Mouse (Mus musculus) G1E (cell line): Measurements from ENCODE around the gene Ss18l2. TPM values are rescaled to one million over a fixed set of nuclear protein-coding genes. Genes with fewer than 3 reads are reported as not detected.
A peak's percentile ranks its signal among the peaks of the same experiment; 100 is the strongest.

Experiments
- ATAC-seq: 2 replicates; pipeline ENCODE4 v1.8.0; 2016; ENCODE audit warnings: mild to moderate bottlenecking; ENCODE audit not compliant: insufficient number of reproducible peaks, poor library complexity, low FRiP score, severe bottlenecking; ENCODE audit errors: extremely low read depth
- DNase-seq: peaks from one replicate; pipeline ENCODE4 v3.0.0; 2012; ENCODE audit warnings: low spot score
- H3K27me3 ChIP-seq: 2 replicates; pipeline ENCODE4 v1.6.1; 2012; ENCODE audit warnings: mild to moderate bottlenecking, low read length, inconsistent platforms; ENCODE audit not compliant: insufficient read depth
- H3K36me3 ChIP-seq: replicated peaks from 2 replicates; pipeline ENCODE3; 2012; ENCODE audit warnings: mild to moderate bottlenecking, inconsistent platforms
- H3K4me1 ChIP-seq: 2 replicates; pipeline ENCODE4 v1.6.1; 2012; ENCODE audit warnings: low read depth, low read length, inconsistent platforms, mixed read lengths; ENCODE audit not compliant: insufficient read depth
- H3K4me3 ChIP-seq: 2 replicates; pipeline ENCODE4 v1.5.1; 2012; ENCODE audit warnings: low read depth, mild to moderate bottlenecking, inconsistent platforms, low read length, moderate library complexity, mixed read lengths
- H3K9me3 ChIP-seq: replicated peaks from 2 replicates; pipeline ENCODE4 v1.6.1; 2012; ENCODE audit warnings: inconsistent platforms
- CTCF ChIP-seq: IDR thresholded peaks from 2 replicates; pipeline ENCODE4 v1.5.1; 2012; ENCODE audit warnings: low read depth, low read length, inconsistent platforms, mixed read lengths
- GATA1 ChIP-seq: IDR thresholded peaks from 2 replicates; pipeline ENCODE4 v1.6.1; 2012; ENCODE audit warnings: borderline replicate concordance, low read length, inconsistent platforms, mixed read lengths
- GATA2 ChIP-seq: IDR thresholded peaks from 2 replicates; pipeline ENCODE4 v1.6.1; 2012; ENCODE audit warnings: low read depth, low read length, inconsistent platforms, borderline replicate concordance
- POLR2AphosphoS5 ChIP-seq: IDR thresholded peaks from 2 replicates; pipeline ENCODE4 v1.6.1; 2012; ENCODE audit warnings: low read depth, low read length, inconsistent platforms; ENCODE audit not compliant: insufficient replicate concordance
- TAL1 ChIP-seq: conservative IDR thresholded peaks from 2 replicates; pipeline ENCODE4 v1.6.1; 2012; ENCODE audit warnings: low read depth, low read length, inconsistent platforms, mixed read lengths
- polyA plus RNA-seq: library from polyadenylated mRNA; stranded (reverse); fragments of >175 nt; gene quantifications from 2 replicates; pipeline ENCODE4 v1.2.3, GENCODE M21; 2012
- total RNA-seq, 2 experiments: library from RNA; stranded (forward) in 1 of 2; stranded (reverse) in 1 of 2; fragments of 200-1000 nt in 1 of 2; fragments of >200 nt in 1 of 2; fragmentation: Nextera tagmentation in 1 of 2; gene quantifications; 2 replicates each; pipeline ENCODE4 v1.2.3; 2014 to 2017

Ss18l2 gene
- total and polyA plus RNA-seq, 3 experiments, result 7.1 to 39.7 (median 12.9) TPM

GRCm38 (mm10) chr9:121696626-121697025, 13.5 kb upstream of the Ss18l2 start:
- TF ChIP-seq GATA2, result no peak
- TF ChIP-seq CTCF, result no peak
- TF ChIP-seq TAL1, result no peak
- ATAC-seq (no peak), DNase-seq (no peak)
- Histone ChIP-seq H3K4me3 (no peak overlapping the region), H3K27me3 (no peaks in the 10 kb centered on the region), H3K4me1 (peaks cover 2% of the 10 kb centered on the region; the same call in 1 of the 2 replicates), H3K36me3 (peaks cover 34% of the 10 kb centered on the region), H3K9me3 (peaks cover 8% of the 10 kb centered on the region)

GRCm38 (mm10) chr9:121697150-121698049, 12.7 kb upstream of the Ss18l2 start:
- Histone ChIP-seq H3K9me3 (peaks cover 8% of the 10 kb centered on the region), H3K36me3 (peaks cover 33% of the 10 kb centered on the region), H3K4me3 (no peak overlapping the region; the same call in 1 of the 2 replicates), H3K27me3 (no peaks in the 10 kb centered on the region), H3K4me1 (peaks cover 2% of the 10 kb centered on the region; the same call in 1 of the 2 replicates)
- no peak for ATAC-seq
- TF ChIP-seq GATA1, result no peak
- TF ChIP-seq CTCF, result peak; percentile 90
- DNase-seq, result no peak

- ATAC-seq, result no peak
- TF ChIP-seq POLR2AphosphoS5 (no peak), CTCF (no peak), GATA2 (no peak), TAL1 (no peak), GATA1 (no peak)
- Histone ChIP-seq H3K27me3 (no peaks in the 10 kb centered on the region), H3K9me3 (no peaks in the 10 kb centered on the region), H3K4me3 (peak overlapping the region; percentile 84), H3K36me3 (no peaks in the 10 kb centered on the region), H3K4me1 (peaks cover 50% of the 10 kb centered on the region)
- DNase-seq, result no peak
Measured at GRCm38 (mm10) chr9:121704261-121704645, 5.9 kb upstream of the Ss18l2 start.

GRCm38 (mm10) chr9:121704646-121705625, 5.2 kb upstream of the Ss18l2 start, which contains the start of gene Sec22c:
Sec22c (minus strand) TSS chr9:121705490.
- peak; percentile 89 for DNase-seq
- Histone ChIP-seq H3K4me3 (peak within 1 kb of the TSS; percentile 84), H3K27me3 (no peaks in the 10 kb centered on the region), H3K36me3 (no peaks in the 10 kb centered on the region), H3K4me1 (peaks cover 57% of the 10 kb centered on the region), H3K9me3 (no peaks in the 10 kb centered on the region)
- no peak for TF ChIP-seq GATA2
- no peak for TF ChIP-seq POLR2AphosphoS5
- no peak for TF ChIP-seq GATA1
- no peak for TF ChIP-seq TAL1
- TF ChIP-seq CTCF, result no peak
- peak; percentile 81 for ATAC-seq

- no peaks in the 10 kb centered on the region for H3K36me3 ChIP-seq
- no peak for ATAC-seq
- H3K4me1 ChIP-seq, result peaks cover 62% of the 10 kb centered on the region
Measured at GRCm38 (mm10) chr9:121706029-121706675, 4.0 kb upstream of the Ss18l2 start.

More at GRCm38 (mm10) chr9:121706029-121706675, 4.0 kb upstream of the Ss18l2 start:
- Histone ChIP-seq H3K9me3 (no peaks in the 10 kb centered on the region), H3K27me3 (no peaks in the 10 kb centered on the region), H3K4me3 (no peak overlapping the region; the same call in 1 of the 2 replicates)
- DNase-seq, result no peak
- no peak for TF ChIP-seq CTCF
- TF ChIP-seq TAL1, result no peak
- TF ChIP-seq GATA2, result no peak
- TF ChIP-seq GATA1, result no peak
- TF ChIP-seq POLR2AphosphoS5, result no peak
